Mouse (Mus musculus) CD8-positive naive resting alpha-beta T cell, adult 2 months (primary cell): ENCODE measurements at regions not wholly inside any gene's neighbourhood (a gene's known extent, or its start where the extent isn't known, plus 50 kb on each side); places are given as distances from the start of the nearest gene placed in this dataset.
"Not testable (repeated sequence)": the region's sequence is repeated elsewhere in the genome, so short reads cannot be mapped to it uniquely, and the experiment has no call there.

Experiments
- DNase-seq, 2 experiments: peaks; one replicate each; pipeline ENCODE4 v3.0.0; 2022; ENCODE audit warnings: low read depth in 2 of 2, low spot score in 2 of 2

DNA sequence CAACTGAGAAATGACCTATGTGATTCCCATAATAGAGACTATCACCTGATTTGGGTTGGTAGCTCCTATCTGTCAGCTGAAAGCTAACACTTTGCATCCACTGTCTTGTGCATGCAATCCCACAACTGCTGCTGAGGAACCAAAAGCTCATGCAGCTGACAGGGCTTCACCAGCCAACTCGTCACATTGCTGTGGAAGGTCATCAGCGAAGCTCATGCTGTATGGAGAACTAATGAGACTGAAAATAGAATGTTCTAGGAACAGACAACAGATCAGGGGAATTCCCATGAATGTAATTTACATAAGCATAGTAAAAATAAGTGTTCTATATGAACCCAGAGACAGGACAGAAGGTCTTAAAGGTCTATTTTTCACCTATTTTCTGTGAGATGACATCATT, 363.5 kb upstream of the Ptger4 start:
- DNase-seq = no peak

DNA sequence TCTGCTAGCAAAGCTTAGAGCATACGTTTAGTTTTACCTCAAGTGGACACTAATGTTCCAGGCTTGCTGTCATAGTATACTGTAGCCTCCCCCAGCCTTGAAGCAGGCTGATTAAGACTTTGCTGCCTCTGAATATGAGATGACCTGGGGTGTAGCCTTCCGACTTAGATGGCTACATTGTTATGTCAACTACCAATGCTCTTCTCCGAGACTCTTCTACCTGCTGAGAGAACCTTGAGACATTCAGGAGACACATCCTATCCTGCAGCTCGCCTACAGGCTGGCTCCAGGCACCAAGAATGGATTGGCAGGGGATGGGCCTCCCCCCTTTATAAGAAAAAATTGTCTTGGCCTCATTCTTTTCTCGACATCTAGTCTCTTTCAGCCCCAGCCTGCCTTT, 379.0 kb upstream of the Ptger4 start:
- no peak for DNase-seq

DNA sequence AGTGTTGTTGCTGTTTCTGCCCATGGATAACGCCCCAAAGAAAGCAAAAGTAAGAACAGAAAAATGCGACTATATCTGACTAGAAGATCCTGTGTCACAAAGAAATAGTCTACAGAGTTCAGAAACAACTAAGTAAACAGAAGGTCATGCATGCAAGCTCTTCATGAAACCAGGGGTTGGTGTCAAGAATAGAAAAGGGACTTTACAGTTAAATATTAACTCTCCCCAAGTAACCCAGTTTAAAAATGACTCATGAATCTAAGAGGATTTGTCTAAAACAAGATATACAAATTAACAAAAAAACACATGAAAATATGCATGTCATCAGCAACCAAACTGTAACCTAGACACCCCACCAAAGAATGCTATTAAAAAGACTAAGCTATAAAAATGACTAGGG, 381.4 kb upstream of the Ptger4 start:
- no peak for DNase-seq

DNA sequence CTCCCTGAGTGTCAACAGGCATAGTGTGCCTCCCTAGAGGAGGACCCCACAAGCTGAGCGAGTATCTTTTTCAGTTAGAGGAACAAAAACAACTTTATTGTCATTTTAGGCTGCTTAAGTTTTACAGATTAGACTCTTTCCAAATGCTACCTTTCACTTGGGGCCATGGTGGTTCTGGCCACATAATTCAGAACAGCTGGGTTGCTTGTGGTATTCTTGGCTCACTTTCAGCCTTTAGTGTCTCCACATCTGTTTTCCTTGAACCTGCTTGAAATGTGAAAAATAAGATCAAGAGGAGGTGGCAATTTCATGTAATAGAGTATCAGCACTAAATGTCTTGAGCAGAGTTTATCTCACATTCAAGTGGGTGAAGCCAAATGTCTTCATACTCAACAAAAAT, 402.7 kb upstream of the Ptger4 start:
- no peak for DNase-seq

DNA sequence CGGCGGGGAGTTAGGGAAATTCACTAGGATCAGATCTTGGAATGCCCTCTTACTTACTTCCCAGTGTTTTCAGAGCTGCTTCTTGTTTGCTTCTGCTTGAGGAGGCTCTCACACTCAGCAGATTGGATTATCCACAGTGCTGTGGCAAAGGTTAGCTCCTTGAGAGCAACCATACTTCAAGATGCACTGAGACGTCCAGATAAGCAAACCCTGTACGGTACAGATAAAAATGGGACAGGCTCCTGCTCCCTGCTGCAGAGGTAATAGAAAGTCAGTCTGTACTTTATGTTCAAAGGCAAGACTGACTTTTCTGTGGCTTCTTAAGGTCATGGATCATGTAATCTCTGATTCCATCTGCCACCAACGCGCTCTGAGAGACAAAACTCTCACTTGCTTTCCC, 414.8 kb upstream of the Ptger4 start:
- DNase-seq = no peak

DNA sequence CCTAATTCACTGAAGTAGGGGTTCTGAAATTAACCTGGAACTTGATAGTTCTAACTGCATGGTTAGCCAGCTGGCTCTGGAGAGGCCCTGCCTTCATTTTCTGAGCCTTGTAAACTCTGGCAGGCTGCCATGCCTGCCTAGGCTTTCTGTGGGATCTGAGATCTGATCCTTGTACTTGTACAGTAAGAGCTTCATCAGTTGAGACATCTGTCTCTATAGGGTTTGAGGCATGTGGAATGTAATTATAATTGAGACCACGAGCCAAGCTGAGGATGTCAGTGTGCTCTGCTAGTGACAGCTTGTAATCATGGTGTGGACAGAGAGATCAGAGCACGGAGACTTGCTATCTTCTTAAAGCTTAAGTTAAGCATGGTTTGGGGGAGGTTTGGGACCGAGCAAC, 416.8 kb upstream of the Ptger4 start:
- DNase-seq = no peak

DNA sequence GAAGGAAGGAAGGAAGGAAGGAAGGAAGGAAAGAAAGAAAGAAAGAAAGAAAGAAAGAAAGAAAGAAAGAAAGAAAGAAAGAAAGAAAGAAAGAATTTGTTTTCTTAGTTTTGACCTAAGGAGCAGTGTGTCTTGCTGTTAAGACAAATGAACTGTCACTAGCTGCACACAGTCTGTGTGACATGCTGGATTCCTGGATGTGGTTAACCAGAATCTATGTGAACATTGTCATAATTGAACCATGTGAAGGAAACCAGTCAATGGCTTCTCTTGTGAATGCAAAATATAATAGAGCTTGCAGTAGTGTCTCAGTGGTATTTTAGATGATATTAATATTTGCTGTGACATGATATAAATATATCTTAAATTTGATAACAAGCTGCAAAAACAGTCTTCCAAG, 427.8 kb upstream of the Ptger4 start:
- DNase-seq = no peak

DNA sequence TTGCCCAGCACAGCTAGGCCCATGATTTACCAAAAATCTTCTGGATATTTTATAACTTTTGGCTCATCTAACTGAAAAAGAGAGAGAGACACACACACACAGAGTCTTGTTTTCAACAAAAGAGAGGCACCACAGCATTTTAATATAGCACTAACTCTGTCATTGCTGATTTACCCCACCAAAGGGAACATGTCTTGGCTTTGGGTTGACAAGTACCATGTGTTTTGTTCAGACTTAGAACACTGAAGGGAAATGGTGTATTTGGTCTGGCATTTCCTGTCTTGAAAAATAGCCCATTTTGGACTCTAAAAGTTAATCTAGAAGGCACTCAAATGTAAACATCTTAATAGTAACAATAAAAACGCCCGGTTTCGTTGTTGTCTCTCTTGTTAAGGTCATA, 432.7 kb upstream of the Ptger4 start:
- no peak for DNase-seq

DNA sequence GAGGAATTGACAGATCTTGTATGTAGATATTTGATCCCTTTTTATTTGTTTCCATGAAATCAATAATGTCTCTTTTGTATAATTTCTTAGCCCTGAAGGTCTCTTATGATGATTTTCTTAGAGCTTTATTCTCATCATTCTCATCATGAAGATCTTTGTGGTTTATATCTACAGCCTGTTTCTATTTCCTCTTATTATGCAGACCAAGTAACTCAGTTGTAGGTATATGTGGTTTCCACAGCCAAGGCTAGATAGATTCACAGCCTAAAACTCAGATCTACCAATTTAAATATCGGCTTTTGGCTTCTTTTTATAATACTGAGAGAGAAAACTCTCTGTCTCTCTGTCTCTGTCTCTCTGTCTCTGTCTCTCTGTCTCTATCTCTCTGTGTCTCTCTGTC, 449.8 kb upstream of the Ptger4 start:
- DNase-seq = no peak

DNA sequence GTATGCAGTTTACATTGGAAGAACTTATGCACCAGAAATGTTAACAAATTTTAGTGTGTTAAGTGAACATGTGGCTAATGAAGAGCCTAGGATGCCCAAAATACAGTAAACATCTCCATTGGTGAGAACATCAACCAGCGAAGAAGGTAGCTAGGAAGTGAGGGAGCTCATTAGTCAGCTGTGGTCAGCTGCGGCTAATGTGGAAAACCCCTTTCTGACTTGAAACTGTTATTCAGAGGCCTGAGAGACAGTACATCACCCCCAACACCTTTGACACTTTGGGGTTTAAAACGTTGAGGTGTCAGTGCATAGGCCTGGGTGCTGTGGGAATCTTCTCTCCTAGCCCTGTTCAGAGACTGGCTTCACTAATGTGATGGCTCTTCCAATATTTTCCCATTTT, 451.0 kb upstream of the Ptger4 start:
- DNase-seq = no peak

DNA sequence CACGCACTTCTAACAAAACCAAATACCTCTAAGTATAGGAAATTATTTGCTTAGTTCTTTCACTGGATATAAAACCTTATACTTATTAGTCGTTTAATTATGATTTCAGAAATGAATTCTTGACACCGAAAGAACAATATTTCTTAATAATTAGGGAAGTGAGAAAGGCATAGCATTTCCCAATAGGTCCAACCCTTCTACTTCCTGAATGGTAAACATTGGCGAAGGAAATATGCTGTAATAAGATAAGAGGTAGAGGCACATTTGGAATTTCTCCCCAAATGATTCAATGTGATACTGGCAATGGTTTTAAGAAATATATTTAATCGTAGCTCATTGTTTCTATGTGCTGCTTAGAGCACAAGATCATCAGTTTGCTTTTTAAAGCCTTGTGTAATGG, 464.5 kb upstream of the Ptger4 start:
- DNase-seq = no peak

DNA sequence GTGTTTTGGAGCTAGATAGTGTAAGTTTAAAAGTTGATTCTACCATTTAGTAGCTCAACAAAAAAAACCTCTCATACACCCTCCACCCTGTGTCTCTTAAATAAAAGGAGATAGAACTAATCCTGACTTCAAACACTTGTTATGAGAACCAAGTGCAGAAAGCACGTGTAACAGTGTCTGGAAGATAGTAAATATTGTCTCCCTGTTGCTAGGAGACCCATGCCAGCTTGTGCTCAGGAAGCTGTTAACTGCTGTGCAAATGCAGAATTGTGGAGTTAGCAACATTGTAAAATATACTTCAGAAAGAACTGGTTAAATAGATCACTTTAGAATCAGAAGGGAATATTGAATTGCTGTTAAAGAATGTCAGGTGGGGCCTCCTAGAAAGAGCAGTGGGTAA, 496.7 kb upstream of the Ptger4 start:
- no peak for DNase-seq

DNA sequence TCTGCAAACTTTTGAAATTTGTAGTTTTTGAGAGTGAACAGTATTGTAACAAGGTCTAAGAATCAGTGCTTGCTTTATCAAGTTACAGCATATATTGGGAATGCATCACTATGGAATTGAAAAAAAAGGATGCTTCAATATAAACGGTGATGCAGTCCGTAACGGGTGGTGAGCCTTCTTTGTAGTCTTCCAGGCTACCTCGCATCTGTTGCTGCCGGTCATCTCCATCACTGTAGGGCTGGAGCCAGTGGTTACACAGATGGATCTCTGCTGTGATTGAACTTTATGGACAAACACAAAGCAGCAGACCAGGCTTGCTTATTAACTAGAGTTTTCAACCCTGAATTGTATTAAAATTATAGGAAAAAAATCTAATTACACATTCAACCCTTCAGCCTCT, 499.9 kb upstream of the Ptger4 start:
- DNase-seq = no peak

DNA sequence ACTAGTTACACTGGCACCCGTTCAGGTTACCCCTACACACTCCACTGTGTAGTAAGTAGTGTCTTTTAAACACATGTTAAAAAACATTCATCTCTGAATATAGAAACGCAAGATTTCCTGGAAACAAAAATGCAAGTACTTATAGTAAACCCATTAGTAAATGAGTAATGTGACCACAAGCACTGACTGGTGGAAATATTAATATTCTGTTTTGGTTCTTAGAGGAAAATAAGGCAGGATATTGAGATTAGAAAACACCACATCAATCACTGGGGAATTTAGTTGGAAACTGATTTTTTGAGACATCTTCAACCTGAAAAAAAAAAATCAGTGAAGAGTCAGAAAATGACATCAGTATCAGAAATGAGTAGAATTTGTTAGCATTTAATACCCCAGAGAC, 514.7 kb upstream of the Ptger4 start:
- DNase-seq = no peak

DNA sequence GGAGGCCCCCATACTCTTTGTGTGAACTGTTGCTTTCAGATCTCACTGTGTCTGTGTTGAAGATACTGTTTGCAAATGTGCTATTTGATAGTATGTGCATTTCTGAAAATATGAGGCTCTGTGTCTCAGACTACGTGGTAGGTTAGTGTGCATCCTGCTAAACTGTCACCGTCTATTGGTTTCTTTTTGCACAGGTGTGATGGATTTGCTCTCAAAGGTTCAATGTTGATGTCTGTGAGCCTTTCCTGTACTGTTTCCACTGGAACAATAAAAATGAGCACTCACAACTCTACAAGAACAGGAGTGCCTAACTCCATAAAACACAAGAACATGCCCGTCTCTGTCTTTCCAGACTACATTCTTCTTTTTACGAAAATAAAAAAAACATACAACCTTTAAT, 518.2 kb upstream of the Ptger4 start:
- no peak for DNase-seq

DNA sequence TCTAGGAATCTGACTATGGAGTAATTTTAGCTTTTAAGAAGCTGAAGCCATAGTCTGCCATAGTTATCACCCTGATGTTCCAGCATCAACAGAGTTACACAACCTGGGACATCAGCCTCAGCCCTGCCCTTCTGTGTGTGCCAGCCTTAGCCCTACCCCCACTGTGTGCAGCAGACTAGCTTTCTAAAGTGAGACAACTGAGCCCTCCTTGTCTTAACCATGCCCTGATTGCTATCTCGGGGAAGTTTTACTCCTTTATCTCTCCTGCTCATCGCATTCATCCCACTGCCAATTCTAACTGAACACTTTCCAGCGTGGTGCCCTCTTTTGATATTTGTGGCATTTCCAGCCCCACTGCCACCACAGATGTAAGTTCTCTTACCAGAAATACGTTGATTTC, 522.5 kb upstream of the Dab2 start:
- no peak for DNase-seq

DNA sequence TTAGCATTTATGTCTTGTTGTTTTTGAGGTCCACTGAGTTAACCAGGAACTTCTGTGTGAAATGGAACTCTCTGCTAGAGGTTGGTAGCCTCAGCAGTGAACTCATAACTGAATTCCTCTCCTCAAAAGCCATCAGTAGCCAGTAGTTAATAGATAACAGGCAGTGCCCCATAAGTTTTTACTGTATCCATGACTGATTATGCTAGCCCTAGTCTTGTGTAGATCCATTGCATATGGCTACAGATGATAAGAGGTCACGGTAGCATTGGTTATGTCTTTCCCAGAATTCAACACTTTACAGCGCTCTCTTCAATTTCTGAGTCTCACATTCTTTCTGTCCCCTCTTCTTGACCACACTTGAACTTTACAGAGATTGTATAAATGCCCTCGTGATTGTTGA, 499.7 kb upstream of the Dab2 start:
- DNase-seq = no peak

DNA sequence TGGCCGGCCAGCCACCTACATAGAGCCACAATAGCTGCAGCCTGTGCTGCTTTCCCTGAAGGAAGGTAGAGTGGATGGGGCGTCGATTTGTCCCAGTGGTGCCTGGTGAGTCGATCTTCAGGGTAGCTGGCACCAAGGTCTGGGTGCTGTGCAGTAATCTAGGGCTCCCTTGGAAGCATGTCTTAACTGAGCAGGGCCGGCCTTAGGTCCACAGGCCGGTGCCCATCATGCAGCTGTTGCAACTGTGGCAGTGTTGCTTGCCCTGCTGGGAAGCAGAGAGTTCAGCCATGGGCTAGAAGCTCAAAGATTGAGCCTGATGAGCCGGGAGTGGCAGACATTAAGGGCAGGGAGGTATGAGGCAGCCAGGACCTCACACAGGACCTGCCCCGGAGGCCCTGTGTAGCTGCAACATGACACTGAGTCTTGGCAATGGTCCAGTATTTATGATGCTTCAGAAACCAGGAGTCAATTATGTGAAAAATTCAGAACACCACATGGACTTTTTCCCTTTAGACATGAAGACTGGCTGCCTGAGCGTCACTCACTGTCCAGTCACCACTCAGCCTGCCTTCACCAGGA, 488.3 kb upstream of the Dab2 start:
- no peak for DNase-seq

DNA sequence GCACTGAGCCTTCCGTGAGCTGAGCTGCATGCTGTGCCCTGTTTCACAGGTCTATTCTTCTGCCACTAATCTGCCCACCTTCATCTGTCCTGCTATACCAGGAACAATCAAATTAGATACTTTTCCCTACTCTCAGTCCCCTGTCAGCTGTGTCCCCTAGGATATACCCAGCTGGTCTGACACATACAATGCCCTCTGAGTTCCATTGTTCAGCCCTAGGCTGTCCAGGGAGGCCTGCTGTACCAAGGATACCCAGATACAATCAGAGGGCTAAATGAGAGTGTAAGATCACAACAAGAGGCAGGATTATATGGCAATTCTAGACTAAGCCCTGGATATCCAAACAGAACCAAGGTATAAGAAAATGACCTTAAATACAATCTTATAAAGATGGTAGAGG, 487.6 kb upstream of the Dab2 start:
- no peak for DNase-seq

DNA sequence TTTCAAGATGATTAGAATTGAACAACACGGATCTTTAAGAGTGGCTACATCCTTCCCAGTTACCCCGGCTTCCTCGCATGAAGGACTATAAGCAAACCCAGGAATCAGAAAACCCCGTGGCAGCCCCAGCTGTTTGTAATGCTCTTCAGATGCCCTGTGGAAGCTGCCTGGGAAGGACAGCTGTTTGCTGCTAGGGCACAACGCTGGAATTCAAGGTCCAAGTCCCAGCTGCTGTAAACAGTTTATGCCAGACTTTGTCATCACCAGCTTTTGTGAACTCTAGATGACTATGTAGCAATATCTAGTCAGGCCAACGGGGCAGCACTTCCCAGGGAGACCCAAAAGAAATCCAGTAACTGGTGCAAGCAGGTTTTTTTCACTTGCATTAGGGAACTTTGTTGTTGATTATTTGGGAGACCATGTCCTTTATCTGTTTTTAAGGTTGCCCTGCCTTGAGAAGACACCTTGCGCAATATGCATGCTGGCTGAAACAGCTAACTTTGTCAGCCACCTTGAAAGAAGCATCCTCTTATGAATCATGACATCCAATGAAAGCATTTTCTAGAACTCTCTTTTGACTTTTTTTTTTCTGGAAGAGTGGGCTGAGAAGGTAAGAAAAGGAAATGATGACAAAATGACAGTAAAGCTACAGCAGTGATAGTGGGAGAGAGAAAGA, 481.5 kb upstream of the Dab2 start:
- no peak for DNase-seq

DNA sequence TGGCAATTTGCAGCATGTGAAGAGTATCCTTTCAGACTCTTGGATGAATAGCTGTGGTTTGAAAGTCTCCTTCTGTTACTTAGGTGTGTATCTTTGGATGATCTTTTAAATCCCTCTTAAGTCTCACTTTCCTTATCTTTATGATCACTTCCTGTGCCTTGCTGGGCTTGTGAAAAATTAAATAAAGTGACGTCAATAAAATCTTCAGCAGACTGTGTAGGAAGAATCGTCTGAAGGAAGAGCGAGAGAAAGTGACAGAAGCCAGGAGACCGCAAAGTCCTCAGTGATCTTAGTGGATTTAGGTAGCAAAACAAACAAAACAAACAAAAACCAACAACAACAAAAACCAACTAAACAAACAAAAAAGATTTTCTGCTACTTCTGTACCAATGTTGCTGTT, 459.6 kb upstream of the Dab2 start:
- DNase-seq = no peak

DNA sequence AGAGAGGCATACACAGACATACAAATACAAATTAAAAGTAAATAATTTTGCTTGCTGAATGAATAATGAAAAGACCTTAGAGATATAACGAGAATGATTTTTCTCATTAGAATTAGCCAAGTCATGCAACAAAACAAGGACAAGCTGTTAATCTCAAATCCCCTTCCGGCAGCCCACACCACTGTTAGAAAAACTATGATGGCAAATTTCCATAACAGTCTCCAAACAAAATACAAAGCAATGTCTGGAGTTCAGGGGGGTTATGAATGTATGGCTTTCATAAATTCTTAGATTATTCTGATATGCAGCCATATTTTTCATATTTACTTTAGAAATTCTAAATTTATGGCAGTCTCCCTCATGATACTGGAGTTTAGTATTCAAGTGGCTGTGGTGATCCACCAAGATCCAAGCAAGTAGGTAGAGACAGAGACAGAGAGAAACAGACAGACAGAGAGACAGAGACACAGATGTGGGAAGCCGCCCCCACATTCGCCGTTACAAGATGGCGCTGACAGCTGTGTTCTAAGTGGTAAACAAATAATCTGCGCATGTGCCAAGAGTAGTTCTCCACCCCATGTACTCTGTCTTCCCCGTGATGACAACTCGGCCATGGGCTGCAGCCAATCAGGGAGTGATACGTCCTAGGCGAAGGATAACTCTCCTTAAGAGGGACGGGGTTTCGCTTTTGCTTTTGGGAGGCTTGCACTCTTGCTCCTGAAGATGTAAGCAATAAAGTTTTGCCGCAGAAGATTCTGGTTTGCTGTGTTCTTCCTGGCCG, 458.0 kb upstream of the Dab2 start:
- DNase-seq = not testable (repeated sequence)

DNA sequence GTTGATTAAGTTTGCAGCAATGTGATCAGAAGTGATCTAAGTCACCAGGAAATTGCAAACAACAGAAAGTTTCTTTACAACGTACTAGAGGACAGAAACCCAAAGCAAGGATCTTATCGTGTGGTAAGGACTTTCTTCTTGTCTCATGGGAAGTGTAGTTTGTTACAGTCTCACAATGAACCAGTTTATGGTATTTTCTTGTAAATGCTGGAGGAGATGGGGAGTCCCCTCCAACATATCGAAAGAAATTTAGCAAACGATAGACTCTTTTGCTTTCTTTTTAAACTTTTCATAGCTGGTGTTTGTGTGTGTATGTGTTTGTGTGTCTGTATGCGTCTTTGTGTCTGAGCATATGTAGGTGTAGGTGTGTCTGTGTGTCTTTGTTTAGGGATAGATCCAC, 453.0 kb upstream of the Dab2 start:
- DNase-seq = no peak
